Mouse (Mus musculus) erythroblast, embryonic 14.5 days (primary cell): Measurements from ENCODE around the gene Olfr418.

ENCODE experiments used
- GATA1 ChIP-seq: IDR thresholded peaks from 2 replicates; pipeline ENCODE4 v1.6.1; 2012; ENCODE audit warnings: low read length, inconsistent platforms, mixed read lengths
- TAL1 ChIP-seq: IDR thresholded peaks from 3 replicates; pipeline ENCODE4 v1.6.1; 2012; ENCODE audit warnings: low read length, inconsistent platforms, mixed read lengths

GRCm38 (mm10) chr1:173277677-173278076 is 11.9 kb downstream of the Olfr418 start, which contains the start of gene Mptx2:
- TF ChIP-seq GATA1 (no peak), TAL1 (no peak)
